Mouse (Mus musculus): Measurements from ENCODE around the gene Dync1i1.

Dync1i1 gene

DNA sequence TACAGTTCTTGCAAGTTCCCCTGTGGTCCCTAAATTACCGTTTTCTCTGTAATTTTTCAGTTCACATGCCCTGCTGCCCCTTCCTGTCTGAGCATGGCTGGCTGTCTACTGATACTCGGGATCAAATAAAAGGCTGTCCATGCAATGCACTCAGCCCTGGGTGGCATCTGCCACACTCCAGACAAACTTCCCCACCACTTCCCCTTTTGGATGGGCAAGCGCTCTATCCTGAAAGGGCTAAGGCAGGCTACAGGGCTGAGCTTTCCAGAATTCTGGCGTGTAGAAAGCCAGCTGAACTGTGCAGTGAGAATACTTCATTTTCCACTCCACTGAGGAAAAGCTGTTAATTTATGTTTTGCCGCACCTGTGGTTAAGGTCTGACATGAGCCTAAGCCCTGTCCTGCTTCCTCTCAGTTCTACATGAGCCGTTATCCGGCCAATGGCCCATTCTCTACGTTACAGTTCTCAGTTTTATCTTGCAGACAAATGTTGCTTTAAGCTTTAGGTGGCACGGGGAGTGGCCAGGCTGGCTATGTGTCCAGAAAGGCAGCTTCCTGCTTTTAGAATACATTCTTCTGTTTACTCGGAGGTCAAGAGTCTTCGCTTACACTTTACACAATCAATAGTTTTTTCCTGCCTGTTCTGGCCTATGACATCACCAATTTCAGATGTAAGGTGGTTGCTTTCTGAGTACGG is 321.4 kb downstream of the Dync1i1 start:
- intact Hi-C loops (cut with DNase I), result no loop called here

DNA sequence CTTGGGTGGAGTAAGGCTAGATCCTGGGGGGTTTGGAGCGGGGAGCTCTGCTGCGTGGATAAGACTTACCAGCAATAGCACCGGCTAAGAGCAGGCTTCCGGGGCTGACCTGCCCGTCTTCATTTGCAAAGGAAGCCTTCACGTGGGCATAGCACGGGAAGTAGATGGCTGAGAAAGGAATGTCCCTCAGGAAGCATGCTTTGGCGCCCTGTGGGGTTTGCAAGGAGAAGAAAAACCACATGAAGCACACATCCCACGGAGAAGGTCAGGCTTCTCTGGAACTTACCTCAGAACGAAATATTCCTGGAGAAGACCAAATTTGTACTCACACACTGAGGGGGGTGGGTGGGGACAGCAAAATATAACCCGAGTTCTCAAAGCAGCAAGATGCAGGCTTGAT is 327.3 kb downstream of the Dync1i1 start:
- intact Hi-C loops (cut with DNase I), result no loop called here

DNA sequence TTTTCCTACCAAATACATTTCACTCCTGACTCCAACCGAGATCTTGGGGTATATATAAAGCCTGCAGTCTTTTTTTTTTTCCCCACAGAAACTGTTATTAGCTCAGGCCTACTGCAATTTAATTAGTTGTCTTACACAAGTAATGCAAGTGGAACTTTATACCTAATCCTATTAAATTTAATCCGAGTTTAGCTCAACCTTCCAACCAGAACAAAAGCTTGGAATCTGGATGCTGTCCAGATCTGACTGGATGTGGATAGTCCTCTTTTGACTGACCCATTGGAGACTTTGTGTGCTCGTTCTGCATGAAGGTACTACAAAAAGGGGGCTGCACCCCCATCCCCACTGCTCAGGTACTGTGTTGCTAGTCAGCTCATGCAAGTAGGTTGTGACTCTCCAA is 328.5 kb downstream of the Dync1i1 start:
- intact Hi-C loops (cut with DNase I), result no loop called here

DNA sequence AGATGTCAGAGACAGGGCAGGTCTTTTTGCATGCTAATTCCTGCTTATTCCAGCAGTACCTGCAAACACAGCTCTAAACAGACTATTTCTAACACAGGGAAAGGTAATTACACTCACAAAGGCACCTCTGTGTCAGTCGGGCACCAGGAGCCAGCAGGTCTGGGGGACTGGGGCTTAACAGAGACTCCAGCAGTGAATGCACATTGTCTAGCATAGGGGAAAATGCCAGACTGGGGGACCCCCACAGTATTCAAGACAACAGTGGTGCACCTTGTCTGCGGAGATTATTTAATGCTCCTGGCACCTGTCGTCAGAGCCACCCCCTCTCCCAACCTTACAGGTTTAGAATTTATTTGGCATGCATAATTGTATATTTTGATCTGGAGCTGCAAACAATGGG is 333.1 kb downstream of the Dync1i1 start:
- intact Hi-C loops (cut with DNase I), result no loop called here

DNA sequence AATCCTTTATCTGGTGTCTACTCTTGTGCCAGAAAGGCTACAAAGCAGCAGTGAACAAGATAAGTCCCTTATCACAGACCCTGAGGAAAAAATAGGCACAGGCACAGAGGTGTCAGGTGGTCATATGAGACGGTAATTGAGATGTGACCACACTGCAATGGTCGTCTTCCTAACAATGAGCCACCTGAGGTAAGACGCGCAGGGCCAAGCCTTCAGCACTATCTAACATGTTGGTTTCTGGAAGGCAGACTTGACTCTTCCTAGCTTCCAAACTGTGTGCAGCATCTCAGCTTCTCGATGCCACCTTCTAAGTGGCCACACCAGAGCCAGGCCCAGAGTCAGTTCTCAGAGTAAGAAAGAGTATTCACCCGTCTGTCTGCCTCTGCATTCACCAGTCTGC is 341.8 kb downstream of the Dync1i1 start:
- intact Hi-C loops (cut with DNase I), result no loop called here

DNA sequence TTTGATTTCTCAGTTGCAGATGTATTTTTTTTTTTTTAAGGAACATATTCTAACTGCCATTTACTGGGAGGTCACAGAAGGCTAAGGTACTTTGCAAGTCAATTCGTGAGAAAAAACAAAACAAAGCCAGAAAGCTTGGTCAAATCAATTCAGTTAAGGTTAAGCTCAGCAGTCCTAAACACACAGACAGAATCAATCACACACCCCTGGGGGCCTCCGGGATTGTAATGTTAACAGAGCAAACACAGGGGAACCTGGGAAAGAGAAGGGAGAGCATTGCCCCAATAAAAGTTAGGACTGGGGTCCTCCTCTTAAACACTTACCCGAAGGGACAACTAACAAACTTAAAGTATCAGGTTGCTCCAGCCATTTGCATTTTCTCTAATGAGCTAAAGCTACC is 344.6 kb downstream of the Dync1i1 start:
- intact Hi-C loops (cut with DNase I), result no loop called here

DNA sequence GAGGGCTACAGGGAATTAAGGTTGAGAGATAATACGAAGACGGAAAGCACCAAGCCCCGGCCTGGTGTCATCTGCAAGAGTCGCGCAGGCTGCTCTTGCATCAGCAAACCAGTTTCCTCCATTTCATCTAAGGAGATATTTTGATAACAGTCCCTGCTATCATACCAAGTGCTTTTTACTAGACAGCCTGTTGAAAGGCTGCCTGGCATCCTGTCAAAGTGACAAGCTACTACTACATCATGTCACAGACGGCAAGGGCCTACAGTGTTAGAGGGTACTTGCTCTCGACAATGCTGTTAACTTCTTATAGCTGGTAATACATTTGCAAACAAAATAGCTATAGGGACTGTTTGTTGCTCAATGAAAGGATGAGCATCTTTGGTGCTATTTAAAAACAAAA is 345.6 kb downstream of the Dync1i1 start:
- intact Hi-C loops (cut with DNase I), result no loop called here

DNA sequence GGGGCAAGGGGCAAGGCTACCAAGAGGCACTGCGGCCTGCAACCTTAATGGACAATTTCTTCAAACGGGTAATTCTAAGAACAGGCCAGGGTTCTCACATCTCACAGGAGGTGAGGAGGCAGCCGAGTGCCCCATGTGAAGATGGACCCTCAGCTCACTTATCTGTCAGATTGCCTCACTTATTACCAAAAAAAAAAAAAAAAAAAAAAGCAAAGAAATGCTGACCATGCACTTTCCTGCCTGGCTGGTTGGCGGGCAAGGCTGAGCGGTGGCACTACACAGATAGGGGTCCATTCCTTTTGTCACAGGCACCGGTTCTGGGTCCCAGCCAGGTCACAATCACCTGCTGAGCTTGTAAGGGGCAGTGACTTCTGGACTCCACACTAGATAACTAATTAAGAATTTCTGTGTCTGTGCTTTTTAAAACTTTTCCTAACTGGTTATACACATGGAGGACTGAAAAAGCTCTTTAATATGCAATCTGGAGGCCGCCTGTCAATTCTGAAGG is 350.6 kb downstream of the Dync1i1 start:
- intact Hi-C loops (cut with DNase I), result no loop called here

DNA sequence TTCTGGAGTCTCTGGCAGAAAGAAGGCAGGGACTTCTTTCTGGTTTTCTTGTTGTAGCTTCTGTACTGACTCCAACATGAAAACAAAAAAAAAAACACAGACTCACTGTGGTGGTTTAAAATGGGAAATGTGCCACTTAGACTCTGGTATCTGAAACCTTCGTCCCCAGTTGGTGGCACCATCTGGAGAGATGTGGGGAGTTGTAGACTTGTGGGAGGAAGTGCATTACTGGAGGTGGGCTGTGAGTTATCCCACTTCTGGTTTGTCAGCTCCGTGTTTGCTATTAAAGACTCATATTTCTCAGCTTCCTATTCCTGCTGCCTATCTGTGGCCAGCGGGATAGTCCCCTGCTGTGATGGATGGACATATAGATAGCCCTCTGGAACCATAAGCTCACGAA is 351.8 kb downstream of the Dync1i1 start:
- intact Hi-C loops (cut with DNase I), result no loop called here

Data from adrenal gland (tissue).